Mouse (Mus musculus) midbrain, embryonic 15.5 days (tissue): Measurements from ENCODE around the gene Ajuba. TPM values are rescaled to one million over a fixed set of nuclear protein-coding genes. Genes with fewer than 3 reads are reported as not detected.
"Not testable (repeated sequence)": the region's sequence is repeated elsewhere in the genome, so short reads cannot be mapped to it uniquely, and the experiment has no call there.

Source experiments
- ATAC-seq: fragments of 200-750 bp; cut with Nextera tagmentation; replicated peaks from 2 replicates; pipeline ENCODE4 v1.8.0; 2017; ENCODE audit warnings: moderate TSS enrichment
- H3K27ac ChIP-seq: fragments of 300-500 bp; sonication (generic); 2 replicates; pipeline ENCODE4 v1.5.1; 2015; ENCODE audit warnings: mild to moderate bottlenecking, inconsistent platforms
- H3K27me3 ChIP-seq: fragments of 300-500 bp; sonication (generic); replicated peaks from 2 replicates; pipeline ENCODE4 v1.6.1; 2015; ENCODE audit warnings: inconsistent platforms
- H3K36me3 ChIP-seq: fragments of 300-500 bp; sonication (generic); replicated peaks from 2 replicates; pipeline ENCODE4 v1.6.1; 2015; ENCODE audit warnings: inconsistent platforms
- H3K4me1 ChIP-seq: fragments of 300-500 bp; sonication (generic); 2 replicates; pipeline ENCODE4 v1.6.1; 2015; ENCODE audit warnings: inconsistent platforms
- H3K4me2 ChIP-seq: fragments of 300-500 bp; sonication (generic); 2 replicates; pipeline ENCODE4 v1.6.1; 2015; ENCODE audit warnings: inconsistent platforms, mild to moderate bottlenecking, moderate library complexity
- H3K4me3 ChIP-seq: fragments of 300-500 bp; sonication (generic); 2 replicates; pipeline ENCODE4 v1.5.1; 2015; ENCODE audit warnings: mild to moderate bottlenecking, inconsistent platforms
- H3K9ac ChIP-seq: fragments of 300-500 bp; sonication (generic); 2 replicates; pipeline ENCODE4 v1.6.1; 2015; ENCODE audit warnings: mild to moderate bottlenecking, inconsistent platforms
- H3K9me3 ChIP-seq: fragments of 300-500 bp; sonication (generic); 2 replicates; pipeline ENCODE4 v1.6.1; 2016; ENCODE audit warnings: inconsistent platforms
- WGBS: fragments of 180-500 bp; shearing (Covaris S2); methylation state at CpG from one replicate; pipeline ENCODE4 v1.1.7; 2015; ENCODE audit warnings: mixed read lengths; 5-methylcytosine and 5-hydroxymethylcytosine counted together
- polyA plus RNA-seq: library from polyadenylated mRNA; unstranded; fragments of >200 nt; fragmentation: Nextera tagmentation; extraction: Ambion mirVana; gene quantifications from 2 replicates; pipeline ENCODE4 v1.2.1, GENCODE M21; 2015

Gene Ajuba
- polyA plus RNA-seq, result 8.7 and 11.2 TPM in 2 replicates

- H3K36me3 ChIP-seq, result no peaks in the 10 kb centered on the region
- under 1% methylated on average over 66 of the region's 66 CpGs for WGBS
- H3K27ac ChIP-seq, result peak within 1 kb of the TSS; percentile 71
- H3K4me1 ChIP-seq, result peaks cover 47% of the 10 kb centered on the region
- peak within 1 kb of the TSS; percentile 57 for H3K4me3 ChIP-seq
- peak within 1 kb of the TSS; percentile 31 for H3K9ac ChIP-seq
- ATAC-seq, result peak; percentile 59
- peaks cover 25% of the 10 kb centered on the region for H3K27me3 ChIP-seq
- H3K4me2 ChIP-seq, result peak within 1 kb of the TSS; percentile 93
- H3K9me3 ChIP-seq, result no peaks in the 10 kb centered on the region
Observed at GRCm38 (mm10) chr14:54577089-54577982, at the start of gene Ajuba. Gene Ajuba (minus strand): TSS chr14:54577558.

GRCm38 (mm10) chr14:54624976-54625375 lies 47.6 kb upstream of the Ajuba start:
- H3K4me3 ChIP-seq, result no peak overlapping the region
- WGBS, result 78% methylated on average over 10 of the region's 10 CpGs
- no peaks in the 10 kb centered on the region for H3K4me1 ChIP-seq
- no peak overlapping the region for H3K27ac ChIP-seq
- H3K27me3 ChIP-seq, result no peaks in the 10 kb centered on the region
- H3K9me3 ChIP-seq, result no peaks in the 10 kb centered on the region
- H3K4me2 ChIP-seq, result no peak overlapping the region
- ATAC-seq, result no peak
- no peaks in the 10 kb centered on the region for H3K36me3 ChIP-seq
- H3K9ac ChIP-seq, result no peak overlapping the region

- no peaks in the 10 kb centered on the region for H3K4me1 ChIP-seq
Observed at GRCm38 (mm10) chr14:54623334-54623733, 46.0 kb upstream of the Ajuba start.

GRCm38 (mm10) chr14:54621133-54621532 lies 43.8 kb upstream of the Ajuba start, which contains the start of gene Psmb11:
Gene Psmb11 (plus strand): TSS chr14:54621433.
- H3K4me1 ChIP-seq, result peaks cover 11% of the 10 kb centered on the region
- no peaks in the 10 kb centered on the region for H3K27me3 ChIP-seq
- H3K9me3 ChIP-seq, result no peaks in the 10 kb centered on the region
- no peak within 1 kb of the TSS for H3K4me3 ChIP-seq
- WGBS, result 82% methylated on average over 1 of the region's 1 CpGs
- no peak within 1 kb of the TSS for H3K4me2 ChIP-seq
- no peak within 1 kb of the TSS for H3K9ac ChIP-seq
- no peak for ATAC-seq
- no peak within 1 kb of the TSS for H3K27ac ChIP-seq
- peaks cover 3% of the 10 kb centered on the region; the same call in 1 of the 2 replicates for H3K36me3 ChIP-seq

More at GRCm38 (mm10) chr14:54623334-54623733, 46.0 kb upstream of the Ajuba start:
- no peak overlapping the region for H3K9ac ChIP-seq
- no peak overlapping the region for H3K4me3 ChIP-seq
- no peaks in the 10 kb centered on the region for H3K27me3 ChIP-seq
- H3K4me2 ChIP-seq, result no peak overlapping the region
- ATAC-seq, result no peak
- H3K9me3 ChIP-seq, result no peaks in the 10 kb centered on the region
- WGBS, result 87% methylated on average over 6 of the region's 6 CpGs
- no peak overlapping the region for H3K27ac ChIP-seq
- no peaks in the 10 kb centered on the region for H3K36me3 ChIP-seq

GRCm38 (mm10) chr14:54617897-54618365 lies 40.6 kb upstream of the Ajuba start, which contains the start of gene Psmb5:
Gene Psmb5 (minus strand): TSS chr14:54618022.
- no peaks in the 10 kb centered on the region for H3K27me3 ChIP-seq
- peaks cover 8% of the 10 kb centered on the region for H3K36me3 ChIP-seq
- under 1% methylated on average over 25 of the region's 25 CpGs for WGBS
- peak within 1 kb of the TSS; percentile 80 for H3K27ac ChIP-seq
- H3K4me2 ChIP-seq, result peak within 1 kb of the TSS; percentile 68
- ATAC-seq, result peak; percentile 90
- H3K4me1 ChIP-seq, result peaks cover 21% of the 10 kb centered on the region
- peak within 1 kb of the TSS; percentile 82 for H3K9ac ChIP-seq
- H3K9me3 ChIP-seq, result no peaks in the 10 kb centered on the region
- H3K4me3 ChIP-seq, result peak within 1 kb of the TSS; percentile 61

GRCm38 (mm10) chr14:54617152-54617896 lies 40.0 kb upstream of the Ajuba start:
- peak; percentile 68 for ATAC-seq
- H3K9ac ChIP-seq, result peak overlapping the region; percentile 82
- H3K9me3 ChIP-seq, result no peaks in the 10 kb centered on the region
- 2% methylated on average over 37 of the region's 38 CpGs for WGBS
- H3K27me3 ChIP-seq, result no peaks in the 10 kb centered on the region
- peak overlapping the region; percentile 68 for H3K4me2 ChIP-seq
- peak overlapping the region; percentile 80 for H3K27ac ChIP-seq
- peaks cover 9% of the 10 kb centered on the region for H3K36me3 ChIP-seq
- peaks cover 21% of the 10 kb centered on the region for H3K4me1 ChIP-seq
- H3K4me3 ChIP-seq, result peak overlapping the region; percentile 61

- Histone ChIP-seq H3K9me3 (no peaks in the 10 kb centered on the region), H3K36me3 (peaks cover 9% of the 10 kb centered on the region), H3K27ac (no peak overlapping the region), H3K4me2 (peak overlapping the region; percentile 68; the same call in 1 of the 2 replicates), H3K27me3 (no peaks in the 10 kb centered on the region), H3K4me1 (peaks cover 21% of the 10 kb centered on the region), H3K4me3 (0 out of 2 replicates have a peak overlapping the region, but pooled peaks have one; percentile 61), H3K9ac (no peak overlapping the region)
- 90% methylated on average over 16 of the region's 16 CpGs for WGBS
- ATAC-seq, result no peak
Observed at GRCm38 (mm10) chr14:54616226-54616825, 39.0 kb upstream of the Ajuba start.

- not testable (repeated sequence) for H3K4me2 ChIP-seq, ATAC-seq, H3K4me3 ChIP-seq, H3K36me3 ChIP-seq, H3K9me3 ChIP-seq, H3K9ac ChIP-seq, H3K27me3 ChIP-seq, H3K27ac ChIP-seq
- H3K4me1 ChIP-seq, result peaks cover 21% of the 10 kb centered on the region
- 91% methylated on average over 16 of the region's 16 CpGs for WGBS
Observed at GRCm38 (mm10) chr14:54614130-54614529, 36.8 kb upstream of the Ajuba start.

- peaks cover 6% of the 10 kb centered on the region; the same call in 1 of the 2 replicates for H3K4me1 ChIP-seq
- ATAC-seq, result no peak
- no peaks in the 10 kb centered on the region for H3K27me3 ChIP-seq
- H3K36me3 ChIP-seq, result peaks cover 4% of the 10 kb centered on the region
- no peaks in the 10 kb centered on the region for H3K9me3 ChIP-seq
- no peak overlapping the region for H3K4me3 ChIP-seq
- 78% methylated on average over 6 of the region's 6 CpGs for WGBS
- no peak overlapping the region for H3K4me2 ChIP-seq
- H3K27ac ChIP-seq, result no peak overlapping the region
- H3K9ac ChIP-seq, result no peak overlapping the region; the same call in 1 of the 2 replicates
Observed at GRCm38 (mm10) chr14:54610648-54611047, 33.3 kb upstream of the Ajuba start.

- Histone ChIP-seq H3K4me2 (no peak overlapping the region), H3K4me3 (no peak overlapping the region), H3K4me1 (peaks cover 3% of the 10 kb centered on the region), H3K27ac (no peak overlapping the region), H3K36me3 (peaks cover 4% of the 10 kb centered on the region), H3K9me3 (no peaks in the 10 kb centered on the region), H3K9ac (no peak overlapping the region), H3K27me3 (no peaks in the 10 kb centered on the region)
- ATAC-seq, result no peak
- WGBS, result 66% methylated on average over 4 of the region's 4 CpGs
Observed at GRCm38 (mm10) chr14:54609962-54610361, 32.6 kb upstream of the Ajuba start.

GRCm38 (mm10) chr14:54609245-54609644 lies 31.9 kb upstream of the Ajuba start:
- no peaks in the 10 kb centered on the region for H3K27me3 ChIP-seq
- no peaks in the 10 kb centered on the region for H3K9me3 ChIP-seq
- H3K4me3 ChIP-seq, result no peak overlapping the region
- H3K36me3 ChIP-seq, result peaks cover 4% of the 10 kb centered on the region; the same call in 1 of the 2 replicates
- H3K4me1 ChIP-seq, result peaks cover 10% of the 10 kb centered on the region
- WGBS, result 72% methylated on average over 4 of the region's 4 CpGs
- H3K27ac ChIP-seq, result no peak overlapping the region
- H3K9ac ChIP-seq, result no peak overlapping the region
- H3K4me2 ChIP-seq, result no peak overlapping the region
- no peak for ATAC-seq
